Mouse (Mus musculus) v-Abl transformed pro-B cells (cell line): Measurements from ENCODE around the gene Hist1h2an.
"Not testable (repeated sequence)": the region's sequence is repeated elsewhere in the genome, so short reads cannot be mapped to it uniquely, and the experiment has no call there.

Experiments
- in situ Hi-C, 2 experiments: fragments of 400-800 bp; cut with MboI; formaldehyde crosslinking; loops; one replicate each; pipeline ENCODE4 v1.15.1; 2025; ENCODE audit not compliant: unreplicated experiment in 2 of 2

Gene Hist1h2an

GRCm38 (mm10) chr13:21786899-21787629 lies at the start of gene Hist1h2an, which contains the start of gene Hist1h2bp:
TSS of gene Hist1h2an (minus strand) at chr13:21787218.
TSS of gene Hist1h2bp (plus strand) at chr13:21787461.
- in situ Hi-C loops = loop anchor here (10.0 to 25.0 kb wide), 4 partner anchors 52 to 1975 kb away; partner anchors contain the start of genes Hist1h1a (in 1 of the 2), Hist1h2ab (in 1 of the 2), Hist1h2ai (in 1 of the 2) and Hist1h2bl (in 1 of the 2)

- in situ Hi-C loops = not testable (repeated sequence)
Measured at GRCm38 (mm10) chr13:21833461-21833860, 46.4 kb upstream of the Hist1h2an start, which contains the start of the genes Hist1h2ap and Hist1h2br. TSS of gene Hist1h2ap (minus strand) at chr13:21833507. TSS of gene Hist1h2br (plus strand) at chr13:21833743.

DNA sequence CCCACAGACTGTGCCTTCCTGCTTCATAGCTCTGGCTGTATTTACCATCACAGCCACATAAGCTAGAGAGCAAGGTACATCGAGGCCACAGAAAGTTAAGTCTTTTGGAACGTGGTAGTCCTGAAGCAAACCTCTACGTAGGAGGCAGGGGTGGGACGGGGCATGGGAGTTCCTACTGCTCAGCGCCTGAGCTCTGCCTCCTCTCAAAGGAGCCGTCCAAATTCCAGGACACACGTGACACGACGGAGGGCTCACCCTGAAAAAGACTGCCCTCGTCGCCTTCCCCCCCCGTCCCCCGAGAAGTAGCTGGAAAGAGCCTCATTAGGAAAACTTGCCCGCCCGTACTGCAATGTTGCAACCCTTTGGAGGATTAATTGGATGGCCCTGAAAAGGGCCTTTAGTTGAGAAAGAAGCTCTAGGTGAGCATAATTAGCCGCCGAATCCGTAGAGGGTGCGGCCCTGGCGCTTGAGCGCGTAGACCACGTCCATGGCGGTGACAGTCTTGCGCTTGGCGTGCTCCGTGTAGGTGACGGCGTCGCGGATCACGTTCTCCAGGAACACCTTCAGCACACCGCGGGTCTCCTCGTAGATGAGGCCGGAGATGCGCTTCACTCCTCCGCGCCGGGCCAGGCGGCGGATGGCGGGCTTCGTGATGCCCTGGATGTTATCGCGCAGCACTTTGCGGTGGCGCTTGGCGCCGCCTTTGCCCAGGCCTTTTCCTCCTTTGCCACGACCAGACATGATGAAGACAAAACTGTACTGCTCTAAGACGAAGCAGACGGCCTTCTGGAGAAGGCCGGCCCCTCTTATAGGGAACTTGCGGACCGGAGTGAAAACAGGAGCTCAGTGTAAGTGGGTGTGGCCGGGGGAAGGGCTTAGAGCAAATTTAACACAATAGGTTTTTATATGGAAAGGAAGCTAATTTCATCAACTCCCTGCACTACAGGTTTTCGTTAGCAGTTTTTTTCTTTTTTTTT lies 44.7 kb upstream of the Hist1h2an start, which contains the start of gene Hist1h4n:
TSS of gene Hist1h4n (minus strand) at position 779 of the 977 bp plus-strand sequence.
- in situ Hi-C loops = not testable (repeated sequence)

DNA sequence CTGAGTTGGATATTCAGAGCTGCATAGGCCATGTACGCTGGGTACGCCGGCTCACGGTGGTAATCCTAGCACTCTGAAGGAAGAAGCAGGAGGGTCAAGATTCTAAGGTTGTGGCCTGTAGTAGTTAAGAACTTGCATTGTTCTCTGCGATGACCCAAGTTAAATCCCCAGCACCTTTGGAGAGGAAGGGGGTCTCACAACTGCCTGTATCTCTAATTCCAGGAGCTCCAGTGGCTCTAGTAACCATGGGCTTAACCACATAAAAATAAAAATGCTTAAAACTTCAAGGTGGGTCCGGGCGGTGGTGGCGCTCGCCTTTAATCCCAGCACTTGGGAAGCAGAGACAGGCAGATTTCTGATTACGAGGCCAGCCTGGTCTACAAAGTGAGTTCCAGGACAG lies 43.3 kb upstream of the Hist1h2an start:
- in situ Hi-C loops = no loop called here

- in situ Hi-C loops = loop anchor here in 1 of 2 experiments (10.0 kb wide), 3 partner anchors 206 to 1856 kb away; partner anchors contain the start of genes Hist1h1e, Hist1h2ac, Hist1h2ah and Hist1h2bc
Measured at GRCm38 (mm10) chr13:21828511-21828910, 41.5 kb upstream of the Hist1h2an start.

GRCm38 (mm10) chr13:21820082-21820890 lies 33.3 kb upstream of the Hist1h2an start:
- in situ Hi-C loops = loop anchor here in 1 of 2 experiments (10.0 kb wide), 3 partner anchors 215 to 1865 kb away; partner anchors contain the start of genes Hist1h1e, Hist1h2ac, Hist1h2ah and Hist1h2bc

GRCm38 (mm10) chr13:21812092-21812491 lies 25.1 kb upstream of the Hist1h2an start:
- in situ Hi-C loops = not testable (repeated sequence)

- in situ Hi-C loops = not testable (repeated sequence)
Measured at GRCm38 (mm10) chr13:21811539-21811938, 24.5 kb upstream of the Hist1h2an start, which contains the start of gene Hist1h4m. TSS of gene Hist1h4m (plus strand) at chr13:21811746.

- in situ Hi-C loops = not testable (repeated sequence)
Measured at GRCm38 (mm10) chr13:21811074-21811473, 24.1 kb upstream of the Hist1h2an start.

GRCm38 (mm10) chr13:21810073-21810472 lies 23.1 kb upstream of the Hist1h2an start, which contains the start of the genes Hist1h2bq and Hist1h2ao:
TSS of gene Hist1h2bq (minus strand) at chr13:21810197.
TSS of gene Hist1h2ao (plus strand) at chr13:21810465.
- in situ Hi-C loops = not testable (repeated sequence)

DNA sequence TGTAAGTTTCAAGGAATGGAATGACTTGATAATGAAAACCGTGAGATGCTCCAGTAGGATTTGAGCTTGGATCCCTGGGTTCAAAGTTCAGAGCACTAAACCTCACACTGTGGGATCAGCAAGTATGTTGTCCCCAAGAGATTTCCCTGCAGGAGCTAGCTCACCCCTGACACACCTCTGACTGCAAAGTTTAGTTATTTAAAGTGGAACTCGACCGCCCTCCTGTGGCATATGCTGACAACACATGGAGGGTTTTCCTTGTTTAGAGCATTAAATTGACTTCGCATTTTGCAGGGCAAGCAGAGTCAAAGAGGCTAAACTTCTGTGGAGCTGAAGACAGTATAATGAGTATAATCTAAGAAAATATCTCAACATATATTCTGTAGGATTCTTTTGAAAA lies 16.0 kb upstream of the Hist1h2an start:
- in situ Hi-C loops = not testable (repeated sequence)

DNA sequence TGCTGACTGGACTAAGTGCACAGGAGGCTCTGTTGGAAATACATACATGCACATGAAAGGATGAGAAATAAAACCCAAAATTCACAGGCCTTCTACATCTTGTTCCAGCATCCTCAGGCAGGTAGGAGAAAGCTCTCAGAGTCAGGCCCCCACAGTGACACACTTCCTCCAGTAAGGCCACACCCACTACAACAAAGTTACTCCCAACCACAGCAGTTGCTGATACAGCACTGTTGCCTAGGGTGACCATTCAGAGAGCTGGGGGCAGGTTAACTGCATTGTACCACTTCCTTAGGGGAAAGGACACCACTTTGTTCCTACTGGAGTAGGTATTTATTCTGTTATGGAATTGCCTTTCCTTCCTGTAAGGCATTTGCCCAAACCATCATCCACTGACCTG lies 10.1 kb upstream of the Hist1h2an start:
- in situ Hi-C loops = loop anchor here in 1 of 2 experiments (10.0 to 25.0 kb wide), 3 partner anchors 62 to 1965 kb away; partner anchors contain the start of genes Hist1h1a, Hist1h2ab, Hist1h3a and Hist1h3b

GRCm38 (mm10) chr13:21795584-21795983 lies 8.6 kb upstream of the Hist1h2an start:
- in situ Hi-C loops = loop anchor here in 1 of 2 experiments (10.0 to 25.0 kb wide), 3 partner anchors 61 to 1967 kb away; partner anchors contain the start of genes Hist1h1a, Hist1h2ab, Hist1h3a and Hist1h3b

- in situ Hi-C loops = loop anchor here in 1 of 2 experiments (10.0 to 25.0 kb wide), 3 partner anchors 56 to 1972 kb away; partner anchors contain the start of genes Hist1h1a, Hist1h2ab, Hist1h3a and Hist1h3b
Measured at GRCm38 (mm10) chr13:21790601-21791283, 3.7 kb upstream of the Hist1h2an start.

DNA sequence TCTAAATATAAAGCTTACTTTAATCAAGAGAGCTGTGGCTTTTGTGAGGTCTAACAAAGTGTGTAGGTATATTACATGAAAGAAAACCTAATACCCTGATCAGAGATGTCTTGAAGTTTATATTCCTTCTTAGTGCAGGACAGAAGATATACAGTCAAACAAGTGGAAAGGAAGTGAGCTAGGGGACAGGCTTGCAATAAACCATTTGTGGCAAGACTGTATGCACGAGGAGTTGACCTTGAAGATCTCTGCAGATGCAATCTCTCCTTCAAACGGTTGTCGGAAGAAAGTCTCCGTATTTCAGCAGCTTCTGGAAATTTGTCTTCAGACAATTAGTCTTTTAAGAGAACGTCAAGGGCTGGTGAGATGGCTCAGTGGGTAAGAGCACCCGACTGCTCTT lies 2.9 kb upstream of the Hist1h2an start:
- in situ Hi-C loops = loop anchor here (10.0 to 25.0 kb wide), 4 partner anchors 55 to 1972 kb away; partner anchors contain the start of genes Hist1h4j (in 2 of the 2), Hist1h1a (in 1 of the 2), Hist1h2ab (in 1 of the 2) and Hist1h2ai (in 1 of the 2)

GRCm38 (mm10) chr13:21787760-21788593 lies 959 bp upstream of the Hist1h2an start:
- in situ Hi-C loops = loop anchor here (10.0 to 25.0 kb wide), 4 partner anchors 53 to 1974 kb away; partner anchors contain the start of genes Hist1h1a (in 1 of the 2), Hist1h2ab (in 1 of the 2), Hist1h2ai (in 1 of the 2) and Hist1h2bl (in 1 of the 2)
